Mouse (Mus musculus): ENCODE measurements around the gene Mipol1.

- TF ChIP-seq CTCF (conservative IDR thresholded peaks at IDR 0.05; ENCODE audit: insufficient read depth, insufficient read length, low read depth, low read length) (no peak), POLR2A (IDR thresholded peaks at IDR 0.05; ENCODE audit: low read depth, low read length) (no peak)
These were observed 172.1 kb downstream of the Mipol1 start for GRCm38 (mm10) chr12:57402360-57402759.

Measured in kidney, adult 2 months (tissue).